Mouse (Mus musculus) c-Kit-negative CD71-positive TER-119-positive erythroid progenitor cells, embryonic 14.5 days (primary cell): ENCODE measurements around the gene Uba3.

Experiments used
- DNase-seq: peaks from one replicate; pipeline ENCODE4 v3.0.0-alpha.2; 2013; ENCODE audit warnings: low read depth, low spot score

Gene Uba3

GRCm38 (mm10) chr6:97205439-97205885 lies at the start of gene Uba3:
TSS of gene Uba3 (minus strand) at chr6:97205647.
- DNase-seq: peak; percentile 100

GRCm38 (mm10) chr6:97252711-97253221 lies 47.3 kb upstream of the Uba3 start, which contains the start of gene Lmod3:
TSS of gene Lmod3 (minus strand) at chr6:97252759.
- DNase-seq: no peak

GRCm38 (mm10) chr6:97252086-97252485 lies 46.6 kb upstream of the Uba3 start:
- no peak for DNase-seq

- DNase-seq: no peak
These were observed 45.5 kb upstream of the Uba3 start for GRCm38 (mm10) chr6:97250966-97251365.

GRCm38 (mm10) chr6:97245200-97245599 lies 39.8 kb upstream of the Uba3 start:
- DNase-seq: no peak

GRCm38 (mm10) chr6:97242522-97242921 lies 37.1 kb upstream of the Uba3 start:
- no peak for DNase-seq

- DNase-seq: no peak
These were observed 34.6 kb upstream of the Uba3 start for GRCm38 (mm10) chr6:97240092-97240491.

- no peak for DNase-seq
These were observed 33.9 kb upstream of the Uba3 start for GRCm38 (mm10) chr6:97239360-97239759.

GRCm38 (mm10) chr6:97236088-97236487 lies 30.6 kb upstream of the Uba3 start:
- no peak for DNase-seq

GRCm38 (mm10) chr6:97234911-97235668 lies 29.6 kb upstream of the Uba3 start:
- no peak for DNase-seq

- no peak for DNase-seq
These were observed 21.8 kb upstream of the Uba3 start for GRCm38 (mm10) chr6:97227067-97227847.

GRCm38 (mm10) chr6:97226083-97226491 lies 20.6 kb upstream of the Uba3 start:
- no peak for DNase-seq

GRCm38 (mm10) chr6:97224505-97224904 lies 19.1 kb upstream of the Uba3 start:
- DNase-seq: no peak

- no peak for DNase-seq
These were observed 18.1 kb upstream of the Uba3 start for GRCm38 (mm10) chr6:97223566-97223965.

GRCm38 (mm10) chr6:97222931-97223467 lies 17.6 kb upstream of the Uba3 start:
- no peak for DNase-seq

- no peak for DNase-seq
These were observed 16.9 kb upstream of the Uba3 start for GRCm38 (mm10) chr6:97222321-97222720.

GRCm38 (mm10) chr6:97221205-97222025 lies 16.0 kb upstream of the Uba3 start:
- DNase-seq: no peak

- DNase-seq: no peak
These were observed 15.2 kb upstream of the Uba3 start for GRCm38 (mm10) chr6:97220672-97221071.

- DNase-seq: no peak
These were observed 10.8 kb upstream of the Uba3 start for GRCm38 (mm10) chr6:97216154-97216821.

- no peak for DNase-seq
These were observed 6.5 kb upstream of the Uba3 start for GRCm38 (mm10) chr6:97211981-97212380.
